Comparison of ENCODE assay signal across 8 mouse cellular contexts in the genomic region with DNA sequence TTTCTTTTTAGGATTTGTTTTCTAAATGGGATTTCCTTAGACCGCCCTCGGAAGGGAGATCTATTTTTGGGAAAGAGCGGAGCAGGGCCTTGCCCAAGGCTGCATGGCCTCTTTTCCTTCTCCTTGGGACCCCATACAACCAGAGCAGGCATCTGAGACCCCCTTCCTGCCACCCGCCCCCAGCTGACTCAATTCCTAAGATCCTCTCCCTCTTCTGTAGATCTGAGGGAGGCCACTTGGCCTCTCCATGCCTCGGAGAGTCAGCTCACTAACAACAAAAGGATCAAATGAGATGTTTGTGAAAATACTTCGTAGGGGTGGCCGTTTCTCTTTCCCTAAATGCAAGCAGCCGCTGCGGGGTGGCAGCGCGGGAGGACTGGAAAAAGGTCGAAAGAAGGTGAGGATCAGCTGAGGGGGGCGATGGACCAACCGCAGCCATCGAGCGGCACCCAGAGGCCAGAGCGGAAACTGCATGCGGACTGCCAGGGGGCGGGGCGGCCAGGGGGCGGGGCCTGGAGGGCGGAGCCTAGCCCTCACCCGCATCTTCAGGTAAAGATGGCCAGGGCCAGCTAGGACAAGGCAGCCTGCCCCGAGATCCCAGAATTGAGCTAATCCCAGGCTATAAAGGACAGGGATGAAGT. TPM values are rescaled to one million over a fixed set of nuclear protein-coding genes. Genes with fewer than 3 reads are reported as not detected.
DNase-seq lines count a peak whose midpoint lies in the region; ATAC-seq and TF ChIP-seq lines count a peak whose summit lies in the region.

No protein-coding gene starts in this region.

- H3K4me2 ChIP-seq in limb, embryonic 11.5 days (ENCODE audit: low read depth, severe bottlenecking): peak overlapping the region; percentile 34; the same call in 1 of the 2 replicates
- peak overlapping the region; percentile 32 for H3K4me2 ChIP-seq in midbrain, embryonic 12.5 days (replicated peaks)

- H3K4me1 ChIP-seq in limb, embryonic 11.5 days (ENCODE audit: control insufficient read depth, insufficient read depth, low read length): peaks cover 4% of the 10 kb centered on the region; the same call in 1 of the 2 replicates
- no peaks in the 10 kb centered on the region for H3K4me1 ChIP-seq in midbrain, embryonic 12.5 days
- H3K4me1 ChIP-seq in small intestine, adult 2 months (ENCODE audit: control insufficient read depth, insufficient read depth, insufficient read length, low read length): no peaks in the 10 kb centered on the region

- H3K9ac ChIP-seq in limb, embryonic 11.5 days (ENCODE audit: low read length): no peak overlapping the region; the same call in 1 of the 2 replicates
- H3K9ac ChIP-seq in midbrain, embryonic 12.5 days (replicated peaks): no peak overlapping the region

- H3K27ac ChIP-seq in limb, embryonic 11.5 days (replicated peaks; ENCODE audit: low read depth, low read length): no peak overlapping the region
- no peak overlapping the region for H3K27ac ChIP-seq in midbrain, embryonic 12.5 days (replicated peaks)
- no peak overlapping the region for H3K27ac ChIP-seq in small intestine, adult 2 months (ENCODE audit: insufficient read depth, low read depth, low read length)

- TF ChIP-seq CTCF in small intestine, adult 2 months (IDR thresholded peaks at IDR 0.05; ENCODE audit: extremely low read depth, insufficient read length, insufficient replicate concordance, low read depth, low read length): peak; percentile 67; the same call in 1 of the 2 replicates

- H3K27me3 ChIP-seq in limb, embryonic 11.5 days (ENCODE audit: control insufficient read depth, insufficient read depth, low read length): no peaks in the 10 kb centered on the region; the same call in 1 of the 2 replicates
- H3K27me3 ChIP-seq in midbrain, embryonic 12.5 days: peaks cover 42% of the 10 kb centered on the region
- no peaks in the 10 kb centered on the region for H3K27me3 ChIP-seq in small intestine, adult 2 months (ENCODE audit: control insufficient read depth, insufficient read depth, low read length)

- 7% methylated on average over 24 of the region's 24 CpGs for whole genome bisulfite sequencing in limb, embryonic 11.5 days
- WGBS in midbrain, embryonic 12.5 days: 7% methylated on average over 24 of the region's 24 CpGs
- WGBS in small intestine, adult 2 months: 14% methylated on average over 24 of the region's 24 CpGs

- H3K4me3 ChIP-seq in limb, embryonic 11.5 days (ENCODE audit: low read depth, low read length): no peak overlapping the region
- no peak overlapping the region for H3K4me3 ChIP-seq in midbrain, embryonic 12.5 days
- no peak overlapping the region for H3K4me3 ChIP-seq in small intestine, adult 2 months (ENCODE audit: low read depth, low read length)

- no peak for ATAC-seq in cerebellum, adult (ENCODE audit: insufficient number of reproducible peaks, low FRiP score, low TSS enrichment)
- 0 out of 2 replicates have a peak, but pooled peaks have one; percentile 36 for ATAC-seq in limb, embryonic 11.5 days (ENCODE audit: insufficient number of reproducible peaks, low FRiP score, low TSS enrichment, low read depth)
- ATAC-seq in midbrain, embryonic 12.5 days (ENCODE audit: low FRiP score, low read depth): peak; percentile 56

- DNase-seq in cerebellum, adult 11 months: peak; percentile 53
- peak; percentile 76 to 77 for DNase-seq in cerebellum, postnatal 36 days
- DNase-seq in gastrocnemius, adult 8-10 months (ENCODE audit: low spot score in 2 of 2): peak; percentile 24 to 38
- peak; percentile 76 for DNase-seq in induced T-regulatory cell, adult 2 months (ENCODE audit: low read depth)
- DNase-seq in limb, embryonic 11.5 days (ENCODE audit: low spot score): peak; percentile 91

- no peak for TF ChIP-seq POLR2A in small intestine, adult 2 months (IDR thresholded peaks at IDR 0.05; ENCODE audit: low read depth, low read length)

- H3K36me3 ChIP-seq in limb, embryonic 11.5 days (ENCODE audit: control insufficient read depth, insufficient read depth, low read length): no peaks in the 10 kb centered on the region
- no peaks in the 10 kb centered on the region for H3K36me3 ChIP-seq in midbrain, embryonic 12.5 days
- H3K36me3 ChIP-seq in small intestine, adult 2 months (ENCODE audit: control insufficient read depth, insufficient read depth, low read length): no peaks in the 10 kb centered on the region

- H3K9me3 ChIP-seq in limb, embryonic 11.5 days (ENCODE audit: control insufficient read depth, low read length): no peaks in the 10 kb centered on the region
- no peaks in the 10 kb centered on the region for H3K9me3 ChIP-seq in midbrain, embryonic 12.5 days

RNA-seq across cellular contexts. Expression of a gene that starts 29.5 kb away (rescaled TPM):
- not detected for total RNA-seq in gastrocnemius, adult 8-10 months (2022)
- 0.20 TPM in 1 of 2 replicates, not detected in the other for polyA plus RNA-seq in limb, embryonic 11.5 days (2014; fragmentation: Nextera tagmentation; extraction: Ambion mirVana)
- polyA plus RNA-seq in midbrain, embryonic 12.5 days (2016; fragmentation: Nextera tagmentation; extraction: Ambion mirVana): 0.18 and 0.23 TPM in 2 replicates
- polyA plus RNA-seq in small intestine, adult 2 months (2012; rRNA removed): 0.24 TPM in 1 of 2 replicates, not detected in the other

Comparison
In these comparisons a context has a peak if more than half of its experiments do, and no peak if none do; other contexts are left out.
1. DNase-seq: peak in every context shown above with its lines; median percentile 91 in limb, embryonic 11.5 days; 76 in cerebellum, postnatal 36 days; 76 in induced T-regulatory cell, adult 2 months; 53 in cerebellum, adult 11 months; 31 in gastrocnemius, adult 8-10 months.